Mouse (Mus musculus): Measurements from ENCODE around the gene Lsm4.

GRCm38 (mm10) chr8:70703287-70703686 is 30.2 kb downstream of the Lsm4 start, which contains the start of gene Iqcn:
- no peak for TF ChIP-seq CTCF (IDR thresholded peaks at IDR 0.05; ENCODE audit: borderline replicate concordance, control insufficient read depth, extremely low read depth, insufficient read depth, low read length, poor library complexity)
- no peak for TF ChIP-seq POLR2A (IDR thresholded peaks at IDR 0.05; ENCODE audit: control insufficient read depth, extremely low read depth, insufficient read depth, low read length, poor library complexity)
